Mouse (Mus musculus) intestine, embryonic 16.5 days (tissue): ENCODE data around the gene Gm17334. TPM values are rescaled to one million over a fixed set of nuclear protein-coding genes. Genes with fewer than 3 reads are reported as not detected.

Source experiments
- ATAC-seq: fragments of 200-750 bp; cut with Nextera tagmentation; 2 replicates; pipeline ENCODE4 v1.8.0; 2017; ENCODE audit warnings: moderate TSS enrichment, moderate library complexity
- H3K27ac ChIP-seq: fragments of 300-500 bp; sonication (generic); 2 replicates; pipeline ENCODE4 v1.5.1; 2014; ENCODE audit warnings: mild to moderate bottlenecking, low read length
- H3K27me3 ChIP-seq: fragments of 300-500 bp; sonication (generic); replicated peaks from 2 replicates; pipeline ENCODE4 v1.6.1; 2014; ENCODE audit warnings: low read length, control low read depth, mixed read lengths; ENCODE audit not compliant: control insufficient read depth, insufficient read depth
- H3K36me3 ChIP-seq: fragments of 300-500 bp; sonication (generic); 2 replicates; pipeline ENCODE4 v1.6.1; 2014; ENCODE audit warnings: low read length, control low read depth; ENCODE audit not compliant: control insufficient read depth, insufficient read depth
- H3K4me1 ChIP-seq: fragments of 300-500 bp; sonication (generic); 2 replicates; pipeline ENCODE4 v1.6.1; 2014; ENCODE audit warnings: low read length, control low read depth, mixed read lengths; ENCODE audit not compliant: control insufficient read depth, insufficient read depth
- H3K4me2 ChIP-seq: fragments of 300-500 bp; sonication (generic); 2 replicates; pipeline ENCODE4 v1.6.1; 2014; ENCODE audit warnings: low read depth, low read length, control low read depth
- H3K4me3 ChIP-seq: fragments of 300-500 bp; sonication (generic); 2 replicates; pipeline ENCODE4 v1.5.1; 2014; ENCODE audit warnings: mild to moderate bottlenecking, low read length
- H3K9ac ChIP-seq: fragments of 300-500 bp; sonication (generic); 2 replicates; pipeline ENCODE4 v1.6.1; 2014; ENCODE audit warnings: low read depth, low read length
- H3K9me3 ChIP-seq: fragments of 300-500 bp; sonication (generic); 2 replicates; pipeline ENCODE4 v1.6.1; 2016; ENCODE audit warnings: low read length, control low read depth; ENCODE audit not compliant: control insufficient read depth
- WGBS: fragments of 180-500 bp; shearing (Covaris S2); extraction: QIAGEN DNeasy Blood & Tissue Kit; methylation state at CpG from one replicate; pipeline ENCODE4 v1.1.7; 2014; 5-methylcytosine and 5-hydroxymethylcytosine counted together
- polyA plus RNA-seq: library from polyadenylated mRNA; unstranded; fragments of >200 nt; fragmentation: Nextera tagmentation; extraction: Ambion mirVana; gene quantifications from 2 replicates; pipeline ENCODE4 v1.2.1, GENCODE M21; 2015

The Gm17334 gene
- polyA plus RNA-seq, 1 experiment from 2014 or later, result 0.34 TPM

DNA sequence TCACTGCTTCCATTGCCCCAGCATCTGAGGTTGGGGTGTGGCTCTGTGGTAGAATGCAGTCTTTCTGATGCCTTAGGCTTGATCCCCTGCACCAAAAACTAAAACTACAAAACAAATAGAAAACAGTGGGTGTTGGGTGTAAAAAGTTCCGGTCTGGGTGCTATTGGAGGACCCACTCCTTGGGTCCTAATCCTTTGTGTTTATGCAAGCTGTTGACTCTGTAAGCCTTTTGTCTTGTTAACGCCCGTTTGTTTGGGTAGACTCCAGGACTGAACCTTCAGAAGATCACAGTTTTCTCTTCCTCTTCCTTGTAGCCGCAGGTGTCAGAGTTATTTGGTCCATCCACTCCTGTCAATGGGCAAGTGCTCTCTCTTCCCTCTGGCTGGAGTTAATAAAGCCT, 27.0 kb upstream of the Gm17334 start:
- Histone ChIP-seq H3K4me1 (peaks cover 32% of the 10 kb centered on the region), H3K27me3 (no peaks in the 10 kb centered on the region), H3K4me2 (no peak overlapping the region), H3K9ac (no peak overlapping the region), H3K4me3 (no peak overlapping the region), H3K9me3 (no peaks in the 10 kb centered on the region), H3K27ac (no peak overlapping the region), H3K36me3 (no peaks in the 10 kb centered on the region)
- ATAC-seq, result no peak
- 65% methylated on average over 4 of the region's 4 CpGs for WGBS

DNA sequence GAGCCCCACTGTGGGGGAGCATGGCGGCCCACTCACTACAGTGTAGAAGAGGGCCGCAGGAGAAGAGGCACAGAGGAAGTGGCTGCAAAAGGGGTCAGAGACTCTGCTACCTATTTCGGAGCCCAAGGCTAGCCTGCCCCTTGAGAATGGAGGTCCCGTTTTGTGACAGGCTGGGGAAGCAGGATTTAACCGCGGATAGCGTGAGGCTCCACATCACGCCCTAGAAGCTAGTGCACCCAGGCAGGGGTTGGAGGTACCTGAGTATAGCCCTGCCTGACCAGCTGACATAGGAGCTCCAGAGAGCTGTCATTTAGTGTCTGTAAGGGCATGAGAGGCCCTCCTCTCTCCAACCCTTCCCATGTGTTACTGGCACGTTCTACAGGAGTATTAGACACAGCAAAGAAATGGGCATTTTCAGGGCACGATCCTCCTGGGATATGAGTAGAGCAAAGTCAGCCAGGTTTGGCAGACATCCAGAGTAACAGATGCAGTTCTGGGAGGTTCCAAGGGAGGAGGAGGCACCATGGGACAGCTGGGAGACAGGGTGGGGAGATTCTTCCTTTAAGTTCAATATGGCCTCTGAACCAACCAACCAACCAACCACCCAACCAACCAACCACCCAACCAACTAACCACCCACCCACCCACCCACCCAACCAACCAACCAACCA, 25.2 kb upstream of the Gm17334 start:
- Histone ChIP-seq H3K4me2 (no peak overlapping the region), H3K9ac (no peak overlapping the region), H3K4me1 (peaks cover 38% of the 10 kb centered on the region), H3K9me3 (no peaks in the 10 kb centered on the region), H3K4me3 (no peak overlapping the region), H3K27me3 (no peaks in the 10 kb centered on the region), H3K36me3 (no peaks in the 10 kb centered on the region), H3K27ac (peak overlapping the region; percentile 73)
- WGBS, result 72% methylated on average over 10 of the region's 10 CpGs
- no peak; the same call in 1 of the 2 replicates for ATAC-seq

GRCm38 (mm10) chr11:53797386-53797920, 24.5 kb upstream of the Gm17334 start:
- Histone ChIP-seq H3K27me3 (no peaks in the 10 kb centered on the region), H3K4me3 (no peak overlapping the region), H3K36me3 (no peaks in the 10 kb centered on the region), H3K9me3 (no peaks in the 10 kb centered on the region), H3K4me2 (no peak overlapping the region), H3K4me1 (peaks cover 35% of the 10 kb centered on the region), H3K9ac (no peak overlapping the region), H3K27ac (peak overlapping the region; percentile 94)
- ATAC-seq, result peak; percentile 78
- WGBS, result 44% methylated on average over 6 of the region's 6 CpGs

GRCm38 (mm10) chr11:53796409-53797151, 23.6 kb upstream of the Gm17334 start:
- peak; percentile 50; the same call in 1 of the 2 replicates for ATAC-seq
- WGBS, result 33% methylated on average over 12 of the region's 12 CpGs
- peak overlapping the region; percentile 45 for H3K4me2 ChIP-seq
- no peaks in the 10 kb centered on the region for H3K36me3 ChIP-seq
- peaks cover 35% of the 10 kb centered on the region for H3K4me1 ChIP-seq
- H3K9me3 ChIP-seq, result no peaks in the 10 kb centered on the region
- peak overlapping the region; percentile 18 for H3K4me3 ChIP-seq
- H3K9ac ChIP-seq, result peak overlapping the region; percentile 52
- H3K27me3 ChIP-seq, result no peaks in the 10 kb centered on the region
- H3K27ac ChIP-seq, result peak overlapping the region; percentile 94

- 61% methylated on average over 8 of the region's 8 CpGs for WGBS
- no peak overlapping the region for H3K4me2 ChIP-seq
- no peaks in the 10 kb centered on the region for H3K36me3 ChIP-seq
- peaks cover 35% of the 10 kb centered on the region for H3K4me1 ChIP-seq
- peak; percentile 26 for ATAC-seq
- H3K9ac ChIP-seq, result no peak overlapping the region
- peak overlapping the region; percentile 94 for H3K27ac ChIP-seq
- no peak overlapping the region for H3K4me3 ChIP-seq
- H3K27me3 ChIP-seq, result no peaks in the 10 kb centered on the region
- H3K9me3 ChIP-seq, result no peaks in the 10 kb centered on the region
Measured at GRCm38 (mm10) chr11:53795813-53796212, 22.8 kb upstream of the Gm17334 start.

- peaks cover 35% of the 10 kb centered on the region for H3K4me1 ChIP-seq
- ATAC-seq, result peak; percentile 38
- no peaks in the 10 kb centered on the region for H3K9me3 ChIP-seq
- WGBS, result 34% methylated on average over 25 of the region's 25 CpGs
- no peaks in the 10 kb centered on the region for H3K36me3 ChIP-seq
- H3K9ac ChIP-seq, result peak overlapping the region; percentile 59
- H3K4me3 ChIP-seq, result no peak overlapping the region
- H3K4me2 ChIP-seq, result peak overlapping the region; percentile 20
- peak overlapping the region; percentile 94 for H3K27ac ChIP-seq
- no peaks in the 10 kb centered on the region for H3K27me3 ChIP-seq
Measured at GRCm38 (mm10) chr11:53794671-53795557, 21.9 kb upstream of the Gm17334 start.

- Histone ChIP-seq H3K9me3 (no peaks in the 10 kb centered on the region), H3K4me3 (no peak overlapping the region), H3K4me1 (peaks cover 35% of the 10 kb centered on the region), H3K36me3 (no peaks in the 10 kb centered on the region), H3K27me3 (no peaks in the 10 kb centered on the region), H3K4me2 (no peak overlapping the region), H3K9ac (no peak overlapping the region), H3K27ac (peak overlapping the region; percentile 94)
- ATAC-seq, result no peak
- WGBS, result 70% methylated on average over 3 of the region's 3 CpGs
Measured at GRCm38 (mm10) chr11:53794015-53794414, 21.0 kb upstream of the Gm17334 start.

DNA sequence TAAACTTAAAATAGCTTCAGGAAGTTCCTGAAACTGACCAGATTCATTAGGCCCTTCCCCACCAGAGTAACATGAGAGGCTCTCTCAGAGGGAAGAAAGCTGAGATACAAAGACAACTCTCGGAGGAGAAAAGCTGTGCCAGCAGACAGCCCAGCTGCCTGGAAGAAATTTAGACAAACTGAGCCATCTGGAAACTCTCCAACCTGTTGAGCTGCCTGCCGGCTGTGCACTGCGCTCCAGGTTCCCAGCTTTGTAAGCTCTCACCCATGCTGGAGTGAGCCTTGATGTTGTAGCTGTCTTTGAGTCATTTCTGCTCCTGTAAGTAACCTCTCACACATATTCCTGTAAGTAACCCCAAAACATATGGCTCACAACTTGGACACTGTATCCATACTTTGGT, 20.0 kb upstream of the Gm17334 start:
- H3K4me1 ChIP-seq, result peaks cover 32% of the 10 kb centered on the region
- no peak for ATAC-seq
- no peak overlapping the region for H3K4me3 ChIP-seq
- H3K27me3 ChIP-seq, result no peaks in the 10 kb centered on the region
- no peak overlapping the region for H3K4me2 ChIP-seq
- 0 out of 2 replicates have a peak overlapping the region, but pooled peaks have one; percentile 39 for H3K27ac ChIP-seq
- no peaks in the 10 kb centered on the region for H3K36me3 ChIP-seq
- no peak overlapping the region for H3K9ac ChIP-seq
- no peaks in the 10 kb centered on the region for H3K9me3 ChIP-seq
- 59% methylated on average over 3 of the region's 3 CpGs for WGBS

DNA sequence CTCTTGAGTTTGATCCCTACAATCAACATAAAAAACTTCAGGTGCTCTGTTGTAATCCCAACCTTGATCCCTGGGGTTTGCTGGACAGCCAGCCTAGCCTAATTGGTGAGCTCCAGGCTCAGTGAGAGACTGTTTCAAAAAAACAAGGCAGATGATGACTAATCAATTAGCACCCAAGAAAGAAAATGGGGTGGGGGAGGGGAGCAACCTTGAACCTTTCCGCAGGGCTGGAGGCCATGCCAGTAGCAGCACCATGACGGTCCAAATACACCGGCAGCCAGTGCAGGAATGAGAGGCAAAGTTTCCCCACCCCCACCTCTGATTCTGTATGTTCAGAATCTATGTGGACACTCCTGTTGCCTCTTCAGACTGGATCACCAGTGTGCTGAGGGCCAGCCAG, 16.3 kb upstream of the Gm17334 start:
- H3K4me2 ChIP-seq, result no peak overlapping the region
- no peak for ATAC-seq
- WGBS, result 68% methylated on average over 3 of the region's 3 CpGs

More for the DNA sequence above, 16.3 kb upstream of the Gm17334 start:
- no peaks in the 10 kb centered on the region for H3K27me3 ChIP-seq
- H3K4me1 ChIP-seq, result peaks cover 2% of the 10 kb centered on the region
- H3K4me3 ChIP-seq, result no peak overlapping the region
- H3K9ac ChIP-seq, result no peak overlapping the region
- no peaks in the 10 kb centered on the region for H3K36me3 ChIP-seq
- H3K27ac ChIP-seq, result no peak overlapping the region
- H3K9me3 ChIP-seq, result no peaks in the 10 kb centered on the region
